Mouse (Mus musculus): ENCODE data around the gene Hyal5. TPM values are rescaled to one million over a fixed set of nuclear protein-coding genes. Genes with fewer than 3 reads are reported as not detected.

Gene Hyal5
- polyA plus RNA-seq (2012; rRNA removed), result not detected in 2 replicates

GRCm38 (mm10) chr6:24857697-24858096 is at the start of gene Hyal5:
TSS of gene Hyal5 (plus strand) at chr6:24857997.
- no peak within 1 kb of the TSS for H3K4me3 ChIP-seq (replicated peaks; ENCODE audit: insufficient read depth, low read depth, low read length)
- no peaks in the 10 kb centered on the region for H3K4me1 ChIP-seq (ENCODE audit: control insufficient read depth, insufficient read depth, low read length)
- no peak within 1 kb of the TSS for H3K27ac ChIP-seq (ENCODE audit: insufficient read depth, low read length)
- no peak for TF ChIP-seq CTCF (IDR thresholded peaks at IDR 0.05; ENCODE audit: borderline replicate concordance, insufficient read depth, low read depth, low read length)
- TF ChIP-seq POLR2A (IDR thresholded peaks at IDR 0.05; ENCODE audit: borderline replicate concordance, insufficient read depth, low read length), result no peak
- H3K27me3 ChIP-seq (ENCODE audit: control insufficient read depth, insufficient read depth, low read length), result no peaks in the 10 kb centered on the region
- DNase-seq, result no peak

- TF ChIP-seq CTCF (IDR thresholded peaks at IDR 0.05; ENCODE audit: borderline replicate concordance, insufficient read depth, low read depth, low read length) (peak; percentile 23; the same call in 1 of the 2 replicates), POLR2A (IDR thresholded peaks at IDR 0.05; ENCODE audit: borderline replicate concordance, insufficient read depth, low read length) (no peak)
- Histone ChIP-seq H3K27me3 (ENCODE audit: control insufficient read depth, insufficient read depth, low read length) (no peaks in the 10 kb centered on the region), H3K4me3 (replicated peaks; ENCODE audit: insufficient read depth, low read depth, low read length) (no peak overlapping the region), H3K27ac (ENCODE audit: insufficient read depth, low read length) (no peak overlapping the region), H3K4me1 (ENCODE audit: control insufficient read depth, insufficient read depth, low read length) (no peaks in the 10 kb centered on the region)
- DNase-seq, result no peak
- 42% methylated on average over 2 of the region's 2 CpGs for WGBS
Observed at GRCm38 (mm10) chr6:24822070-24822469, 35.7 kb upstream of the Hyal5 start.

- no peak overlapping the region for H3K27ac ChIP-seq (ENCODE audit: insufficient read depth, low read length)
- no peak overlapping the region for H3K4me3 ChIP-seq (replicated peaks; ENCODE audit: insufficient read depth, low read depth, low read length)
- no peaks in the 10 kb centered on the region for H3K27me3 ChIP-seq (ENCODE audit: control insufficient read depth, insufficient read depth, low read length)
- H3K4me1 ChIP-seq (ENCODE audit: control insufficient read depth, insufficient read depth, low read length), result no peaks in the 10 kb centered on the region
- 51% methylated on average over 2 of the region's 2 CpGs for WGBS
- TF ChIP-seq POLR2A (IDR thresholded peaks at IDR 0.05; ENCODE audit: borderline replicate concordance, insufficient read depth, low read length), result no peak
- peak; percentile 22; the same call in 1 of the 2 replicates for TF ChIP-seq CTCF (IDR thresholded peaks at IDR 0.05; ENCODE audit: borderline replicate concordance, insufficient read depth, low read depth, low read length)
- DNase-seq, result no peak
Observed at GRCm38 (mm10) chr6:24860320-24860719, 2.5 kb downstream of the Hyal5 start.

GRCm38 (mm10) chr6:24863649-24864048 is 5.9 kb downstream of the Hyal5 start:
- no peaks in the 10 kb centered on the region for H3K4me1 ChIP-seq (ENCODE audit: control insufficient read depth, insufficient read depth, low read length)
- WGBS, result 94% methylated on average over 4 of the region's 4 CpGs
- TF ChIP-seq CTCF (IDR thresholded peaks at IDR 0.05; ENCODE audit: borderline replicate concordance, insufficient read depth, low read depth, low read length) (no peak), POLR2A (IDR thresholded peaks at IDR 0.05; ENCODE audit: borderline replicate concordance, insufficient read depth, low read length) (no peak)
- H3K27me3 ChIP-seq (ENCODE audit: control insufficient read depth, insufficient read depth, low read length), result no peaks in the 10 kb centered on the region
- no peak overlapping the region for H3K27ac ChIP-seq (ENCODE audit: insufficient read depth, low read length)
- no peak overlapping the region for H3K4me3 ChIP-seq (replicated peaks; ENCODE audit: insufficient read depth, low read depth, low read length)
- no peak for DNase-seq

- no peak overlapping the region for H3K4me3 ChIP-seq (replicated peaks; ENCODE audit: insufficient read depth, low read depth, low read length)
- peak; percentile 2 to 5 for DNase-seq
- WGBS, result 73% methylated on average over 11 of the region's 11 CpGs
- no peak overlapping the region for H3K27ac ChIP-seq (ENCODE audit: insufficient read depth, low read length)
- H3K27me3 ChIP-seq (ENCODE audit: control insufficient read depth, insufficient read depth, low read length), result no peaks in the 10 kb centered on the region
- no peaks in the 10 kb centered on the region for H3K4me1 ChIP-seq (ENCODE audit: control insufficient read depth, insufficient read depth, low read length)
- no peak for TF ChIP-seq POLR2A (IDR thresholded peaks at IDR 0.05; ENCODE audit: borderline replicate concordance, insufficient read depth, low read length)
- 0 out of 2 replicates have a peak, but pooled peaks have one; percentile 14 for TF ChIP-seq CTCF (IDR thresholded peaks at IDR 0.05; ENCODE audit: borderline replicate concordance, insufficient read depth, low read depth, low read length)
Observed at GRCm38 (mm10) chr6:24894146-24894873, 36.5 kb downstream of the Hyal5 start.

GRCm38 (mm10) chr6:24894874-24895183 is 37.0 kb downstream of the Hyal5 start:
- no peaks in the 10 kb centered on the region for H3K4me1 ChIP-seq (ENCODE audit: control insufficient read depth, insufficient read depth, low read length)
- no peak overlapping the region for H3K27ac ChIP-seq (ENCODE audit: insufficient read depth, low read length)
- 42% methylated on average over 2 of the region's 2 CpGs for WGBS
- H3K4me3 ChIP-seq (replicated peaks; ENCODE audit: insufficient read depth, low read depth, low read length), result no peak overlapping the region
- H3K27me3 ChIP-seq (ENCODE audit: control insufficient read depth, insufficient read depth, low read length), result no peaks in the 10 kb centered on the region
- TF ChIP-seq POLR2A (IDR thresholded peaks at IDR 0.05; ENCODE audit: borderline replicate concordance, insufficient read depth, low read length), result no peak
- TF ChIP-seq CTCF (IDR thresholded peaks at IDR 0.05; ENCODE audit: borderline replicate concordance, insufficient read depth, low read depth, low read length), result no peak
- DNase-seq, result no peak

GRCm38 (mm10) chr6:24905101-24905500 is 47.3 kb downstream of the Hyal5 start:
- no peak for DNase-seq
- Histone ChIP-seq H3K4me1 (ENCODE audit: control insufficient read depth, insufficient read depth, low read length) (no peaks in the 10 kb centered on the region), H3K27me3 (ENCODE audit: control insufficient read depth, insufficient read depth, low read length) (no peaks in the 10 kb centered on the region), H3K27ac (ENCODE audit: insufficient read depth, low read length) (no peak overlapping the region), H3K4me3 (replicated peaks; ENCODE audit: insufficient read depth, low read depth, low read length) (no peak overlapping the region)
- WGBS, result 84% methylated on average over 3 of the region's 3 CpGs
- TF ChIP-seq POLR2A (IDR thresholded peaks at IDR 0.05; ENCODE audit: borderline replicate concordance, insufficient read depth, low read length) (no peak), CTCF (IDR thresholded peaks at IDR 0.05; ENCODE audit: borderline replicate concordance, insufficient read depth, low read depth, low read length) (no peak)

GRCm38 (mm10) chr6:24907824-24908223 is 50.0 kb downstream of the Hyal5 start:
- Histone ChIP-seq H3K27me3 (ENCODE audit: control insufficient read depth, insufficient read depth, low read length) (no peaks in the 10 kb centered on the region), H3K27ac (ENCODE audit: insufficient read depth, low read length) (no peak overlapping the region), H3K4me3 (replicated peaks; ENCODE audit: insufficient read depth, low read depth, low read length) (no peak overlapping the region), H3K4me1 (ENCODE audit: control insufficient read depth, insufficient read depth, low read length) (no peaks in the 10 kb centered on the region)
- no peak for DNase-seq
- TF ChIP-seq CTCF (IDR thresholded peaks at IDR 0.05; ENCODE audit: borderline replicate concordance, insufficient read depth, low read depth, low read length), result no peak
- no peak for TF ChIP-seq POLR2A (IDR thresholded peaks at IDR 0.05; ENCODE audit: borderline replicate concordance, insufficient read depth, low read length)
- WGBS, result 89% methylated on average over 2 of the region's 2 CpGs
